Mouse (Mus musculus) liver, postnatal 0 days (tissue): ENCODE results near the gene Efs. TPM values are rescaled to one million over a fixed set of nuclear protein-coding genes. Genes with fewer than 3 reads are reported as not detected.

Experiments used
- ATAC-seq: fragments of 200-750 bp; cut with Nextera tagmentation; 2 replicates; pipeline ENCODE4 v1.8.0; 2017; ENCODE audit warnings: mild to moderate bottlenecking, moderate library complexity
- DNase-seq: peaks from one replicate; pipeline ENCODE4 v3.0.0-alpha.2; 2016
- H3K27ac ChIP-seq: fragments of 300-500 bp; sonication (generic); 2 replicates; pipeline ENCODE4 v1.5.1; 2014; ENCODE audit warnings: antibody characterized with exemption, moderate library complexity, mild to moderate bottlenecking, low read depth
- H3K27me3 ChIP-seq: fragments of 300-500 bp; sonication (generic); 2 replicates; pipeline ENCODE4 v1.6.1; 2014; ENCODE audit warnings: low read length, control low read depth, mixed read lengths; ENCODE audit not compliant: insufficient read depth
- H3K36me3 ChIP-seq: fragments of 300-500 bp; sonication (generic); replicated peaks from 2 replicates; pipeline ENCODE4 v1.6.1; 2014; ENCODE audit warnings: mild to moderate bottlenecking, control low read depth, low read length, moderate library complexity, mixed read lengths; ENCODE audit not compliant: insufficient read depth
- H3K4me1 ChIP-seq: fragments of 300-500 bp; sonication (generic); 2 replicates; pipeline ENCODE4 v1.6.1; 2014; ENCODE audit warnings: antibody characterized with exemption, mild to moderate bottlenecking, control low read depth; ENCODE audit not compliant: insufficient read depth
- H3K4me2 ChIP-seq: fragments of 300-500 bp; sonication (generic); 2 replicates; pipeline ENCODE4 v1.6.1; 2014; ENCODE audit warnings: low read depth, mild to moderate bottlenecking, low read length, moderate library complexity, mixed read lengths
- H3K4me3 ChIP-seq: fragments of 300-500 bp; sonication (generic); 2 replicates; pipeline ENCODE4 v1.5.1; 2014; ENCODE audit warnings: low read depth, low read length
- H3K9ac ChIP-seq: fragments of 300-500 bp; sonication (generic); replicated peaks from 2 replicates; pipeline ENCODE4 v1.6.1; 2014; ENCODE audit warnings: mild to moderate bottlenecking, moderate library complexity
- H3K9me3 ChIP-seq: fragments of 300-500 bp; sonication (generic); 2 replicates; pipeline ENCODE4 v1.6.1; 2016; ENCODE audit warnings: mild to moderate bottlenecking, control low read depth, low read length, mixed read lengths
- CTCF ChIP-seq: sonication (generic); IDR thresholded peaks from 2 replicates; pipeline ENCODE4 v1.5.1; 2016; ENCODE audit warnings: antibody characterized with exemption, low read depth
- EP300 ChIP-seq: IDR thresholded peaks from 2 replicates; pipeline ENCODE4 v1.6.1; 2016; ENCODE audit warnings: antibody characterized with exemption, low read depth, mild to moderate bottlenecking
- WGBS: fragments of 180-500 bp; shearing (Covaris S2); extraction: QIAGEN DNeasy Blood & Tissue Kit; methylation state at CpG from one replicate; pipeline ENCODE4 v1.1.7; 2014; ENCODE audit not compliant: insufficient replicate concordance; 5-methylcytosine and 5-hydroxymethylcytosine counted together
- microRNA counts: library from miRNA; unstranded; fragments of <30 nt; microRNA quantifications from one replicate; lab custom pipeline; 2015
- microRNA-seq: library from miRNA; unstranded; fragments of <30 nt; microRNA quantifications from one replicate; pipeline ENCODE4, GENCODE M21; 2016
- polyA plus RNA-seq: library from polyadenylated mRNA; unstranded; fragments of >200 nt; fragmentation: Nextera tagmentation; extraction: Ambion mirVana; gene quantifications from 2 replicates; pipeline ENCODE4 v1.2.1, GENCODE M21; 2015

The Efs gene
- polyA plus RNA-seq, 1 experiment from 2014 or later: 0.26 TPM

- peak; percentile 56 for DNase-seq
- WGBS: 66% methylated on average over 5 of the region's 5 CpGs
- H3K27me3 ChIP-seq: no peaks in the 10 kb centered on the region
- no peak for ATAC-seq
- H3K36me3 ChIP-seq: no peaks in the 10 kb centered on the region
- TF ChIP-seq EP300: no peak
- TF ChIP-seq CTCF: peak; percentile 71
- no peak overlapping the region for H3K4me3 ChIP-seq
- no peaks in the 10 kb centered on the region for H3K9me3 ChIP-seq
- no peak overlapping the region for H3K9ac ChIP-seq
- no peak overlapping the region for H3K27ac ChIP-seq
- peaks cover 10% of the 10 kb centered on the region; the same call in 1 of the 2 replicates for H3K4me1 ChIP-seq
- no peak overlapping the region for H3K4me2 ChIP-seq
These were observed 59.0 kb downstream of the Efs start for GRCm38 (mm10) chr14:54866936-54867335.

MicroRNA genes within 50 kb of the gene (microRNA counts, 519-probe panel; counts per million panel counts)
- microRNA mmu-miR-208a (lab: Ali Mortazavi, UCI) (not detected), microRNA mmu-miR-208b (lab: Ali Mortazavi, UCI) (not detected)

Small RNAs within 50 kb of the gene (microRNA-seq; reads per million reads assigned to microRNA genes)
- 4.9 reads per million, percentile 7 among the genes with 10 or more reads in this experiment for gene Mir208a
- gene Mir208b: 52.3 reads per million, percentile 37 among the genes with 10 or more reads in this experiment

Other genes with a start within 250 kb of the Efs start
- 50.9 and 53.3 TPM in 2 replicates for gene 1700123O20Rik, start 239.9 kb downstream of the Efs start, polyA plus RNA-seq
- 28.4 and 38.0 TPM in 2 replicates for gene Acin1, start 239.2 kb downstream of the Efs start, polyA plus RNA-seq
- gene Gm29776, start 227.3 kb downstream of the Efs start, polyA plus RNA-seq: not detected in 2 replicates
- gene Cebpe, start 214.0 kb downstream of the Efs start, polyA plus RNA-seq: 13.7 and 15.0 TPM in 2 replicates
- gene Slc7a8, start 144.2 kb downstream of the Efs start, polyA plus RNA-seq: 2.2 and 2.8 TPM in 2 replicates
- not detected in 2 replicates for gene Rnf212b, start 112.0 kb downstream of the Efs start, polyA plus RNA-seq
- gene Homez, start 55.2 kb downstream of the Efs start, polyA plus RNA-seq: 3.9 and 4.0 TPM in 2 replicates
- 0.85 and 0.99 TPM in 2 replicates for gene Ppp1r3e, start 48.6 kb downstream of the Efs start, polyA plus RNA-seq
- gene Bcl2l2, start 42.7 kb downstream of the Efs start, polyA plus RNA-seq: 1.1 and 1.4 TPM in 2 replicates
- 0.11 and 0.19 TPM in 2 replicates for gene Gm20521, start 42.7 kb downstream of the Efs start, polyA plus RNA-seq
- gene Pabpn1, start 33.6 kb downstream of the Efs start, polyA plus RNA-seq: 38.2 and 46.6 TPM in 2 replicates
- 1.1 TPM in 2 replicates for gene Slc22a17, start 13.0 kb downstream of the Efs start, polyA plus RNA-seq
- not detected in 2 replicates for gene Il25, start 6.6 kb upstream of the Efs start, polyA plus RNA-seq
- 0.17 TPM in 1 of 2 replicates, not detected in the other for gene Cmtm5, start 10.1 kb upstream of the Efs start, polyA plus RNA-seq
- 0.36 TPM in 2 replicates for gene Myh6, start 40.8 kb upstream of the Efs start, polyA plus RNA-seq
- not detected in 2 replicates for gene Gm17428, start 50.8 kb upstream of the Efs start, polyA plus RNA-seq
- gene Myh7, start 68.5 kb upstream of the Efs start, polyA plus RNA-seq: 0.18 and 2.0 TPM in 2 replicates
- 30.6 and 32.0 TPM in 2 replicates for gene Ngdn, start 89.3 kb upstream of the Efs start, polyA plus RNA-seq
- gene Zfhx2, start 166.2 kb upstream of the Efs start, polyA plus RNA-seq: 0.78 and 1.0 TPM in 2 replicates
- gene Thtpa, start 168.7 kb upstream of the Efs start, polyA plus RNA-seq: 5.9 and 7.0 TPM in 2 replicates
- gene Ap1g2, start 180.5 kb upstream of the Efs start, polyA plus RNA-seq: 7.8 and 9.6 TPM in 2 replicates
- not detected in 2 replicates for gene Jph4, start 190.8 kb upstream of the Efs start, polyA plus RNA-seq